Mouse (Mus musculus) bone marrow, adult 2 months (tissue): ENCODE measurements at regions not wholly inside any gene's neighbourhood (a gene's known extent, or its start where the extent isn't known, plus 50 kb on each side); places are given as distances from the start of the nearest gene placed in this dataset.

Experiments
- CTCF ChIP-seq: fragments of 200-500 bp; IDR thresholded peaks from 2 replicates; pipeline ENCODE4 v1.5.1; 2011; ENCODE audit warnings: low read length, control low read depth; ENCODE audit not compliant: control insufficient read depth, insufficient read depth
- POLR2A ChIP-seq: fragments of 200-500 bp; IDR thresholded peaks from 2 replicates; pipeline ENCODE4 v1.6.1; 2011; ENCODE audit warnings: low read depth, mild to moderate bottlenecking, control low read depth, low read length, borderline replicate concordance; ENCODE audit not compliant: control insufficient read depth

DNA sequence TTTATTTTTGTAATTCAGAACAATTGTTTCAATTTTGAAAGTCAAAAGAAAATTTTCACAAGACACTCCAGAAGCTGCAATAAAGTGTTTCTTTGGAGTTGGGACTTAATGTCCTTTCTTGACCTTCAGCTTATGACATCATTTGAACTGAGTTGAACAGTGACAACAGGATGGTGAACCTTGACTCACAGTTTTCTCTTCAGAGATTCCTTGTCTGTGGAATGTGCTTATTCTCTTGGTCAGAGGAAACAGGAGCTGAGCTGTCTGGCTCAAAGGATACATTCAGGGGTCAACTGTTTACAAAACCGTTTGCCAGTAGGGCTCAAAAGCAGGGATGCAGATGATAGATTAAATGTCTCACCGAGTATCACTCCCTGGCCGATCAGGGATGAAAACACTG lies 408.0 kb downstream of the Col12a1 start:
- no peak for TF ChIP-seq CTCF
- TF ChIP-seq POLR2A: no peak
